Mouse (Mus musculus) bone marrow macrophage, adult 2 months (primary cell): Measurements from ENCODE around the gene Nrxn2.

ENCODE experiments used
- CTCF ChIP-seq: IDR thresholded peaks from 2 replicates; pipeline ENCODE4 v1.5.1; 2012; ENCODE audit warnings: low read depth, mild to moderate bottlenecking, low read length, moderate library complexity
- POLR2A ChIP-seq: IDR thresholded peaks from 2 replicates; pipeline ENCODE4 v1.6.1; 2012; ENCODE audit warnings: mild to moderate bottlenecking, low read depth, low read length, borderline replicate concordance

- no peak for TF ChIP-seq CTCF
- no peak for TF ChIP-seq POLR2A
Observed at GRCm38 (mm10) chr19:6423241-6423640, 4.7 kb downstream of the Nrxn2 start.
